Mouse (Mus musculus): ENCODE data around the gene Foxr1. TPM values are rescaled to one million over a fixed set of nuclear protein-coding genes. Genes with fewer than 3 reads are reported as not detected.

The Foxr1 gene
- polyA plus RNA-seq, 1 experiment from 2014 or later = not detected

Small RNA genes lying within 50 kb of the gene (microRNA-seq; reads per million reads assigned to microRNA genes)
- not detected for gene Mir7085

Other genes starting within 250 kb of the Foxr1 start
- gene Cbl, start 207.1 kb downstream of the Foxr1 start, polyA plus RNA-seq (2016; fragmentation: Nextera tagmentation; extraction: Ambion mirVana) = 21.7 and 25.5 TPM in 2 replicates
- gene Ccdc153, start 200.5 kb downstream of the Foxr1 start, polyA plus RNA-seq (2016; fragmentation: Nextera tagmentation; extraction: Ambion mirVana) = not detected in 2 replicates
- gene Pdzd3, start 189.7 kb downstream of the Foxr1 start, polyA plus RNA-seq (2016; fragmentation: Nextera tagmentation; extraction: Ambion mirVana) = 0.06 TPM in 1 of 2 replicates, not detected in the other
- gene Nlrx1, start 172.5 kb downstream of the Foxr1 start, polyA plus RNA-seq (2016; fragmentation: Nextera tagmentation; extraction: Ambion mirVana) = 2.6 and 2.9 TPM in 2 replicates
- 6.4 and 8.6 TPM in 2 replicates for gene Abcg4, start 152.5 kb downstream of the Foxr1 start, polyA plus RNA-seq (2016; fragmentation: Nextera tagmentation; extraction: Ambion mirVana)
- gene Hinfp, start 135.5 kb downstream of the Foxr1 start, polyA plus RNA-seq (2016; fragmentation: Nextera tagmentation; extraction: Ambion mirVana) = 29.4 and 35.8 TPM in 2 replicates
- 8.6 and 10.8 TPM in 2 replicates for gene C2cd2l, start 120.9 kb downstream of the Foxr1 start, polyA plus RNA-seq (2016; fragmentation: Nextera tagmentation; extraction: Ambion mirVana)
- gene Dpagt1, start 115.1 kb downstream of the Foxr1 start, polyA plus RNA-seq (2016; fragmentation: Nextera tagmentation; extraction: Ambion mirVana) = 45.6 and 47.5 TPM in 2 replicates
- 531 and 532 TPM in 2 replicates for gene H2afx, start 106.4 kb downstream of the Foxr1 start, polyA plus RNA-seq (2016; fragmentation: Nextera tagmentation; extraction: Ambion mirVana)
- gene Hmbs, start 96.9 kb downstream of the Foxr1 start, polyA plus RNA-seq (2016; fragmentation: Nextera tagmentation; extraction: Ambion mirVana) = 168 and 189 TPM in 2 replicates
- 33.6 and 35.9 TPM in 2 replicates for gene Vps11, start 79.5 kb downstream of the Foxr1 start, polyA plus RNA-seq (2016; fragmentation: Nextera tagmentation; extraction: Ambion mirVana)
- gene Hyou1, start 61.6 kb downstream of the Foxr1 start, polyA plus RNA-seq (2016; fragmentation: Nextera tagmentation; extraction: Ambion mirVana) = 40.2 and 42.1 TPM in 2 replicates
- 17.2 and 20.5 TPM in 2 replicates for gene Slc37a4, start 44.3 kb downstream of the Foxr1 start, polyA plus RNA-seq (2016; fragmentation: Nextera tagmentation; extraction: Ambion mirVana)
- gene Rps25, start 34.0 kb downstream of the Foxr1 start, polyA plus RNA-seq (2016; fragmentation: Nextera tagmentation; extraction: Ambion mirVana) = 1,926 and 2,208 TPM in 2 replicates
- gene Trappc4, start 33.5 kb downstream of the Foxr1 start, polyA plus RNA-seq (2016; fragmentation: Nextera tagmentation; extraction: Ambion mirVana) = 216 and 244 TPM in 2 replicates
- gene Ccdc84, start 22.6 kb downstream of the Foxr1 start, polyA plus RNA-seq (2016; fragmentation: Nextera tagmentation; extraction: Ambion mirVana) = 25.4 and 29.9 TPM in 2 replicates
- gene Upk2, start 13.8 kb upstream of the Foxr1 start, polyA plus RNA-seq (2016; fragmentation: Nextera tagmentation; extraction: Ambion mirVana) = not detected in 2 replicates
- 3.9 and 4.7 TPM in 2 replicates for gene Bcl9l, start 41.7 kb upstream of the Foxr1 start, polyA plus RNA-seq (2016; fragmentation: Nextera tagmentation; extraction: Ambion mirVana)
- not detected in 2 replicates for gene Cxcr5, start 120.7 kb upstream of the Foxr1 start, polyA plus RNA-seq (2016; fragmentation: Nextera tagmentation; extraction: Ambion mirVana)
- 19.5 and 19.7 TPM in 2 replicates for gene Ddx6, start 163.8 kb upstream of the Foxr1 start, polyA plus RNA-seq (2016; fragmentation: Nextera tagmentation; extraction: Ambion mirVana)
- not detected in 2 replicates for gene Treh, start 232.1 kb upstream of the Foxr1 start, polyA plus RNA-seq (2016; fragmentation: Nextera tagmentation; extraction: Ambion mirVana)

Measured in midbrain, embryonic 10.5 days (tissue).